Mouse (Mus musculus): ENCODE data around the gene Olfr1148. TPM values are rescaled to one million over a fixed set of nuclear protein-coding genes. Genes with fewer than 3 reads are reported as not detected.

The Olfr1148 gene
- total RNA-seq (2023; ENCODE audit: inconsistent age), result not detected in 4 replicates

DNA sequence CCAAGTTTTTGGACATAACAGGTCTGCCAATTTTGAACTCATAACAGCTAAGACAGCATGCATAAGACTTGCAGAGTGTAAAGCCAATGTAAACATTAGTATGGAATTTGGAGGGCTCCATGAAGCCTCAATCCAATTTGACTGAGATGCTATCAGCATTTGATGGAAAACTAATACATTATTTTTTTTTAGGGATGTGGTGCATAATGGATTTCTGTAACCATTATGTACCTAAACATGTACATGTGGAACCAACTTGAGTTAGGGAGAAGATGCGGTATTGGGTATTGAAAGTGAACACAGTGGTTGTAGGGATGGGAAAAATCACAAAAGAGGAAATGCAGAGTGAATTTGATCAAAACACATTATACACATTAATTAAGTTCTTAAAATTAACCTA, at the start of gene Olfr1148:
Olfr1148 (plus strand) TSS at position 301 of the 400 bp plus-strand sequence.

GRCm38 (mm10) chr2:87800292-87800691, 30.0 kb upstream of the Olfr1148 start, which contains the start of gene Olfr1143:
TSS of gene Olfr1143 (plus strand) at chr2:87800592.

DNA sequence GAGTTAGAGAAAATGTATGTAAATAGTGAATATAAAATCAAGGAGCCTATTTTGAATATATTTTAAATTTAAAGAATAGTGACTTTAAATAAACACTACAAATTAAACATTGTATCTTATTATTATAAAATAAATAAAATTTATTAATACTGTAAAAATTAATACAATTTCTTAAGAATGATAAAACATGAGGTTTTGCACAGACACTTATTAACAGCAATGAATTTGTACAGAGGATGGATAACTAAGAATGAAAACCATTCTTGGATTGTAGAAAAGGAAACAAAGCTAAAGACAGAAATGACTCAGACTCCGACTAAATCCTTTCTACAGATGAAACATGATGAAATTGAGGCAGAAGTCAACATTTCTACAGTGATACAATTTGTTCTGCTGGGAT, 20.8 kb upstream of the Olfr1148 start, which contains the start of gene Olfr1145:
Olfr1145 (plus strand) TSS at position 301 of the 400 bp plus-strand sequence.

DNA sequence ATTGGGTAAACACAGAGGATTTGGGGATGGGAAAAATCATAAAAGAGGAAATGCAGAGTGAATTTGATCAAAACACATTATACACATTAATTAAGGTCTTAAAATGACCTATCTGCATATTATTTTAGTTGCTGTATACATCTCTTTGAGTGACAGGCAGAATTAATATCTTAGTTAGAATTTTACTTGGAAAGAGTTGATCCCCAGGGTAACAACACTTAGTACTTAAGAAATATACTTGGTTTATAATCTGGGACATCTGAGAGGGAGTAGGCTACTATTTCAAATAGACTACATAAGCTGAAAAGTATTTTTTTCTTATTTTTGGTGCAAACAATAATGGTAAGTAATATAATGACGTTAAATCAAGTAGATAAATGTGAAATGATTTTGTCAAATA, 13.4 kb downstream of the Olfr1148 start, which contains the start of gene Olfr1150-ps1:
Olfr1150-ps1 (plus strand) TSS at position 301 of the 400 bp plus-strand sequence.

DNA sequence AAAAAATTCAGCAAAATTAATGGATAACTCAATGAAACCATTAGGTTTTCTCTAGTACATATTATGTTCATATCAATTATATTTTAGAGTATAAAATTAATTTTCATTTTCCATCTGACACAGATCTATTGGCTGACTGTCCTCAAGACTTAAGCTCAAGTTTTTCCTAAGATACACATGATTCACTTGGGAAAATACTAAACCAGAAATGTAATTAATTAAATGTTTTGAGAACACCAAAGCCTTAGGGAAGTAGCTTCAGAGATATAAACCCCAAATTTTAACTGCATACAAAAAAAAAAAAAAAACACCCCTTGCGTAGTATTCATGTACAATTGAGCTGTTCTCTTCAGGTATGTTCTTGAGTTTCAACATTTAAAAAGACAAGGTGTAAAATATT, 25.2 kb downstream of the Olfr1148 start, which contains the start of gene Olfr1151:
Olfr1151 (plus strand) TSS at position 301 of the 400 bp plus-strand sequence.

GRCm38 (mm10) chr2:87866192-87866591, 35.9 kb downstream of the Olfr1148 start, which contains the start of gene Olfr1152:
TSS of gene Olfr1152 (plus strand) at chr2:87866492.

Other genes starting within 250 kb of the Olfr1148 start
- not detected in 4 replicates for gene Olfr1130, start 224.3 kb upstream of the Olfr1148 start, total RNA-seq (2023; ENCODE audit: inconsistent age)
- not detected in 4 replicates for gene Olfr1131, start 203.4 kb upstream of the Olfr1148 start, total RNA-seq (2023; ENCODE audit: inconsistent age)
- gene Olfr1132, start 193.0 kb upstream of the Olfr1148 start, total RNA-seq (2023; ENCODE audit: inconsistent age), result not detected in 4 replicates
- not detected in 4 replicates for gene Olfr1133, start 183.2 kb upstream of the Olfr1148 start, total RNA-seq (2023; ENCODE audit: inconsistent age)
- gene Olfr1134, start 172.1 kb upstream of the Olfr1148 start, total RNA-seq (2023; ENCODE audit: inconsistent age), result not detected in 4 replicates
- not detected in 4 replicates for gene Olfr1135, start 156.9 kb upstream of the Olfr1148 start, total RNA-seq (2023; ENCODE audit: inconsistent age)
- not detected in 4 replicates for gene Olfr1136, start 136.6 kb upstream of the Olfr1148 start, total RNA-seq (2023; ENCODE audit: inconsistent age)
- gene Olfr1137, start 117.4 kb upstream of the Olfr1148 start, total RNA-seq (2023; ENCODE audit: inconsistent age), result not detected in 4 replicates
- not detected in 4 replicates for gene Olfr1138, start 90.6 kb upstream of the Olfr1148 start, total RNA-seq (2023; ENCODE audit: inconsistent age)
- not detected in 4 replicates for gene Olfr1140, start 86.8 kb upstream of the Olfr1148 start, total RNA-seq (2023; ENCODE audit: inconsistent age)
- not detected in 4 replicates for gene Olfr1141, start 76.5 kb upstream of the Olfr1148 start, total RNA-seq (2023; ENCODE audit: inconsistent age)
- not detected in 4 replicates for gene Olfr152, start 51.0 kb upstream of the Olfr1148 start, total RNA-seq (2023; ENCODE audit: inconsistent age)
- gene Olfr1143, start 29.9 kb upstream of the Olfr1148 start, total RNA-seq (2023; ENCODE audit: inconsistent age), result not detected in 4 replicates
- not detected in 4 replicates for gene Olfr1145, start 20.7 kb upstream of the Olfr1148 start, total RNA-seq (2023; ENCODE audit: inconsistent age)
- not detected in 4 replicates for gene Olfr1150-ps1, start 13.5 kb downstream of the Olfr1148 start, total RNA-seq (2023; ENCODE audit: inconsistent age)
- gene Olfr1151, start 25.3 kb downstream of the Olfr1148 start, total RNA-seq (2023; ENCODE audit: inconsistent age), result not detected in 4 replicates
- gene Olfr1152, start 36.0 kb downstream of the Olfr1148 start, total RNA-seq (2023; ENCODE audit: inconsistent age), result not detected in 4 replicates
- gene Olfr1153, start 64.4 kb downstream of the Olfr1148 start, total RNA-seq (2023; ENCODE audit: inconsistent age), result not detected in 4 replicates
- gene Olfr1154, start 74.6 kb downstream of the Olfr1148 start, total RNA-seq (2023; ENCODE audit: inconsistent age), result not detected in 4 replicates
- gene Olfr1155, start 114.6 kb downstream of the Olfr1148 start, total RNA-seq (2023; ENCODE audit: inconsistent age), result not detected in 4 replicates
- not detected in 4 replicates for gene Olfr1156, start 122.6 kb downstream of the Olfr1148 start, total RNA-seq (2023; ENCODE audit: inconsistent age)
- not detected in 4 replicates for gene Olfr1157, start 137.8 kb downstream of the Olfr1148 start, total RNA-seq (2023; ENCODE audit: inconsistent age)
- gene Olfr74, start 144.1 kb downstream of the Olfr1148 start, total RNA-seq (2023; ENCODE audit: inconsistent age), result not detected in 4 replicates
- gene Olfr1158, start 159.6 kb downstream of the Olfr1148 start, total RNA-seq (2023; ENCODE audit: inconsistent age), result not detected in 4 replicates
- not detected in 4 replicates for gene Olfr1160, start 177.7 kb downstream of the Olfr1148 start, total RNA-seq (2023; ENCODE audit: inconsistent age)
- gene Olfr1161, start 192.2 kb downstream of the Olfr1148 start, total RNA-seq (2023; ENCODE audit: inconsistent age), result not detected in 4 replicates
- gene Olfr73, start 207.2 kb downstream of the Olfr1148 start, total RNA-seq (2023; ENCODE audit: inconsistent age), result not detected in 4 replicates
- not detected in 4 replicates for gene Olfr1162, start 220.6 kb downstream of the Olfr1148 start, total RNA-seq (2023; ENCODE audit: inconsistent age)
- gene Olfr1163, start 241.3 kb downstream of the Olfr1148 start, total RNA-seq (2023; ENCODE audit: inconsistent age), result not detected in 4 replicates